Mouse (Mus musculus) thymus, adult 2 months (tissue): ENCODE data around the gene Dnajc8. TPM values are rescaled to one million over a fixed set of nuclear protein-coding genes. Genes with fewer than 3 reads are reported as not detected.
"Not testable (repeated sequence)": the region's sequence is repeated elsewhere in the genome, so short reads cannot be mapped to it uniquely, and the experiment has no call there.

Experiments
- DNase-seq: peaks from one replicate; pipeline ENCODE4 v3.0.0; 2021
- H3K27ac ChIP-seq: fragments of 200-500 bp; 2 replicates; pipeline ENCODE4 v1.5.1; 2012; ENCODE audit warnings: low read length, control low read depth; ENCODE audit not compliant: control insufficient read depth, insufficient read depth
- H3K27me3 ChIP-seq: fragments of 200-500 bp; 2 replicates; pipeline ENCODE4 v1.6.1; 2012; ENCODE audit warnings: mild to moderate bottlenecking, low read length, moderate library complexity, mixed read lengths; ENCODE audit not compliant: control insufficient read depth, insufficient read depth
- H3K36me3 ChIP-seq: fragments of 200-500 bp; 2 replicates; pipeline ENCODE4 v1.6.1; 2012; ENCODE audit warnings: mild to moderate bottlenecking, low read length, moderate library complexity; ENCODE audit not compliant: control insufficient read depth, insufficient read depth
- H3K4me1 ChIP-seq: fragments of 200-500 bp; replicated peaks from 2 replicates; pipeline ENCODE4 v1.6.1; 2012; ENCODE audit warnings: low read length; ENCODE audit not compliant: control insufficient read depth, insufficient read depth
- H3K4me3 ChIP-seq: fragments of 200-500 bp; 2 replicates; pipeline ENCODE4 v1.5.1; 2012; ENCODE audit warnings: mild to moderate bottlenecking, low read length, control low read depth, moderate library complexity; ENCODE audit not compliant: control insufficient read depth, insufficient read depth
- CTCF ChIP-seq: fragments of 200-500 bp; IDR thresholded peaks from 2 replicates; pipeline ENCODE4 v1.5.1; 2012; ENCODE audit warnings: mild to moderate bottlenecking, control low read depth, low read length, moderate library complexity, borderline replicate concordance; ENCODE audit not compliant: control insufficient read depth, poor library complexity, insufficient read depth; ENCODE audit errors: extremely low read depth
- POLR2A ChIP-seq: fragments of 200-500 bp; IDR thresholded peaks from 2 replicates; pipeline ENCODE4 v1.6.1; 2012; ENCODE audit warnings: mild to moderate bottlenecking, low read length, control low read depth, moderate library complexity; ENCODE audit not compliant: control insufficient read depth, poor library complexity, insufficient read depth; ENCODE audit errors: extremely low read depth
- WGBS: fragments of 180-500 bp; shearing (Covaris S2); methylation state at CpG from one replicate; pipeline ENCODE4 v1.1.7; 2018; 5-methylcytosine and 5-hydroxymethylcytosine counted together
- polyA plus RNA-seq: library from polyadenylated mRNA; depleted of rRNA; stranded (reverse); fragments of >200 nt; gene quantifications from 2 replicates; pipeline ENCODE4 v1.2.3, GENCODE M21; 2012

The Dnajc8 gene
- polyA plus RNA-seq, 1 experiment: 45.6 TPM

GRCm38 (mm10) chr4:132539481-132539880, 4.1 kb downstream of the Dnajc8 start:
- 95% methylated on average over 5 of the region's 5 CpGs for WGBS
- H3K36me3 ChIP-seq: peaks cover 40% of the 10 kb centered on the region
- no peak overlapping the region for H3K27ac ChIP-seq
- peaks cover 8% of the 10 kb centered on the region for H3K4me1 ChIP-seq
- no peak for TF ChIP-seq CTCF
- TF ChIP-seq POLR2A: no peak
- H3K27me3 ChIP-seq: no peaks in the 10 kb centered on the region
- no peak overlapping the region for H3K4me3 ChIP-seq
- no peak for DNase-seq

- Histone ChIP-seq H3K4me3 (no peak overlapping the region), H3K4me1 (peaks cover 7% of the 10 kb centered on the region), H3K36me3 (peaks cover 52% of the 10 kb centered on the region), H3K27me3 (no peaks in the 10 kb centered on the region), H3K27ac (no peak overlapping the region)
- no peak for TF ChIP-seq POLR2A
- no peak for TF ChIP-seq CTCF
- DNase-seq: no peak
- 93% methylated on average over 4 of the region's 4 CpGs for WGBS
These were observed 6.1 kb downstream of the Dnajc8 start for GRCm38 (mm10) chr4:132541413-132541812.

- no peak overlapping the region for H3K4me3 ChIP-seq
- peaks cover 64% of the 10 kb centered on the region for H3K36me3 ChIP-seq
- TF ChIP-seq POLR2A: no peak
- TF ChIP-seq CTCF: no peak
- no peaks in the 10 kb centered on the region for H3K27me3 ChIP-seq
- DNase-seq: no peak
- H3K27ac ChIP-seq: no peak overlapping the region
- WGBS: 36% methylated on average over 1 of the region's 1 CpGs
- H3K4me1 ChIP-seq: no peaks in the 10 kb centered on the region
These were observed 7.4 kb downstream of the Dnajc8 start for GRCm38 (mm10) chr4:132542724-132543123.

- H3K27me3 ChIP-seq: no peaks in the 10 kb centered on the region
- WGBS: 40% methylated on average over 8 of the region's 8 CpGs
- DNase-seq: peak; percentile 64
- H3K36me3 ChIP-seq: peaks cover 84% of the 10 kb centered on the region
- H3K4me3 ChIP-seq: no peak overlapping the region
- no peak overlapping the region for H3K27ac ChIP-seq
- H3K4me1 ChIP-seq: no peaks in the 10 kb centered on the region
- no peak for TF ChIP-seq CTCF
- TF ChIP-seq POLR2A: no peak
These were observed 10.5 kb downstream of the Dnajc8 start for GRCm38 (mm10) chr4:132545851-132546250.

- Histone ChIP-seq H3K4me3 (no peak overlapping the region), H3K4me1 (no peaks in the 10 kb centered on the region), H3K27me3 (no peaks in the 10 kb centered on the region), H3K36me3 (peaks cover 44% of the 10 kb centered on the region), H3K27ac (no peak overlapping the region)
- DNase-seq: no peak
- no peak for TF ChIP-seq CTCF
- 93% methylated on average over 5 of the region's 5 CpGs for WGBS
These were observed 18.9 kb downstream of the Dnajc8 start for GRCm38 (mm10) chr4:132554221-132554620.

GRCm38 (mm10) chr4:132554653-132555052, 19.3 kb downstream of the Dnajc8 start:
- Histone ChIP-seq H3K4me3 (no peak overlapping the region), H3K4me1 (no peaks in the 10 kb centered on the region), H3K36me3 (peaks cover 40% of the 10 kb centered on the region), H3K27me3 (no peaks in the 10 kb centered on the region), H3K27ac (no peak overlapping the region)
- no peak for DNase-seq
- whole genome bisulfite sequencing: 68% methylated on average over 8 of the region's 8 CpGs
- TF ChIP-seq CTCF (no peak), POLR2A (no peak)

GRCm38 (mm10) chr4:132555550-132555949, 20.2 kb downstream of the Dnajc8 start:
- peaks cover 32% of the 10 kb centered on the region for H3K36me3 ChIP-seq
- WGBS: 77% methylated on average over 7 of the region's 7 CpGs
- DNase-seq, H3K27ac ChIP-seq, H3K27me3 ChIP-seq, H3K4me1 ChIP-seq, H3K4me3 ChIP-seq: not testable (repeated sequence)
